Mouse (Mus musculus) liver, postnatal 0 days (tissue): ENCODE results near the gene Tctn1.

Experiments used
- CTCF ChIP-seq: sonication (generic); IDR thresholded peaks from 2 replicates; pipeline ENCODE4 v1.5.1; 2016; ENCODE audit warnings: antibody characterized with exemption, low read depth
- EP300 ChIP-seq: IDR thresholded peaks from 2 replicates; pipeline ENCODE4 v1.6.1; 2016; ENCODE audit warnings: antibody characterized with exemption, low read depth, mild to moderate bottlenecking

GRCm38 (mm10) chr5:122263933-122264905 lies at the start of gene Tctn1:
- TF ChIP-seq EP300, result no peak
- TF ChIP-seq CTCF, result no peak
